24 mouse cellular contexts compared by ENCODE assay signal in the genomic region with DNA sequence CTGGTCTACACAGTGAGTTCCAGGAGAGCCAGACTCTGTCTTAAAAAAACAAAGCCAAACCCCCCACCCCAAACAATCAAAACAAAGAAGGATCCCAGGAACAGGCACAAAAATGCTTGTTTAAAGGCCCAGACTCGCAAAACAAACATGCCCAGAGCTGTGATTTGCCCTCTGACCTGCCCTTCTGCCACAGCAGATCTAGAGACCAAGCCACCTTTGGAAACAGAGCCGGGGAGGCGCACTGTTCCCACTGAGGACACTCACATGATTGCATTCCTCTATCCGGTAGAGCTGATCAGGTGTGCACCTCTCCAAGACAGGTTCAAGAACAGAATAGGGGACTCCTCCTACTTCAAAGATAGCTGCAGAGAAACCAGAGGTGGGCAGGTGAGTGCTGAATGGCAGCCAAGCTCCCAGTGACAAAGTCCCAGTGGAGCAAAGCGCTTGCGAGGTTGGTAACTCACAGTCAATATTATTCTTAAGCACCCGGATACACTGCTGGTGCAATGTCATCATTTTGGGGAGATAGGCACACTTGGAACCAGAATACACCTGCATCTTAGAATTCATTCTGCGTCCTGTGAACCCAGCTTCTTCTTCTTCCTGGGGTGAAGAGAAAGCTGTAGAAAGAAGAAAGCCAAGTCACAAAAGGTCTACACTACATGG. TPM values are rescaled to one million over a fixed set of nuclear protein-coding genes. Genes with fewer than 3 reads are reported as not detected.
A peak's percentile ranks its signal among the peaks of the same experiment; 100 is the strongest.
DNase-seq lines count a peak whose midpoint lies in the region; ATAC-seq lines count a peak whose summit lies in the region.
"Had no signal": no experiment of that assay in that cellular context is flagged by ENCODE, and none has a peak within 500 bp of the region (broad histone marks: within the 10 kb centered on the region; RNA-seq: fewer than 3 reads in every experiment).

No protein-coding gene starts in this region.

- H3K4me2 ChIP-seq in liver, embryonic 11.5 days = no peak overlapping the region
- H3K4me2 ChIP-seq in liver, embryonic 12.5 days = no peak overlapping the region
- H3K4me2 ChIP-seq in liver, embryonic 15.5 days = no peak overlapping the region
- H3K4me2 ChIP-seq: embryonic facial prominence, embryonic 12.5 days; embryonic facial prominence, embryonic 15.5 days; heart, embryonic 11.5 days; hindbrain, embryonic 13.5 days had no signal

- no peak overlapping the region for H3K4me3 ChIP-seq in liver, embryonic 11.5 days (ENCODE audit: low read depth, low read length)
- no peak overlapping the region for H3K4me3 ChIP-seq in liver, embryonic 12.5 days
- no peak overlapping the region for H3K4me3 ChIP-seq in liver, embryonic 15.5 days (replicated peaks)
- H3K4me3 ChIP-seq: embryonic facial prominence, embryonic 12.5 days; embryonic facial prominence, embryonic 15.5 days; heart, adult 2 months; hindbrain, embryonic 13.5 days had no signal

- peak; percentile 31 for DNase-seq in liver
- DNase-seq in liver, embryonic 11.5 days (ENCODE audit: low spot score) = no peak
- DNase-seq in yolk sac, embryonic 10.5 days (ENCODE audit: low spot score) = peak; percentile 82
- no peak for DNase-seq in left cerebral cortex, postnatal 25 days (ENCODE audit: low spot score in 2 of 2)
- DNase-seq: adrenal gland, postnatal 10 days; adrenal gland, postnatal 36 days; B cell, adult 2 months; cerebellum, adult 18-20 months; cerebellum, adult 9-10 months; cerebellum, postnatal 14 days; gastrocnemius, postnatal 25 days; heart, adult 2 months had no signal

- intact Hi-C loops in left cerebral cortex, postnatal 25 days (cut with DNase I) = no loop called here

- H3K27ac ChIP-seq in liver, embryonic 11.5 days (ENCODE audit: low read depth, low read length) = no peak overlapping the region
- H3K27ac ChIP-seq in liver, embryonic 12.5 days = no peak overlapping the region
- peak overlapping the region; percentile 21 for H3K27ac ChIP-seq in liver, embryonic 15.5 days (replicated peaks)
- H3K27ac ChIP-seq: embryonic facial prominence, embryonic 12.5 days; embryonic facial prominence, embryonic 15.5 days; heart, adult 2 months; hindbrain, embryonic 13.5 days had no signal

- no peaks in the 10 kb centered on the region for H3K4me1 ChIP-seq in liver, embryonic 11.5 days (replicated peaks; ENCODE audit: control insufficient read depth, insufficient read depth, low read length)
- peaks cover 11% of the 10 kb centered on the region; the same call in 1 of the 2 replicates for H3K4me1 ChIP-seq in liver, embryonic 12.5 days
- H3K4me1 ChIP-seq in liver, embryonic 15.5 days (replicated peaks) = peaks cover 3% of the 10 kb centered on the region; the same call in 1 of the 2 replicates
- H3K4me1 ChIP-seq: embryonic facial prominence, embryonic 12.5 days; embryonic facial prominence, embryonic 15.5 days; hindbrain, embryonic 13.5 days had no signal

- WGBS in liver, embryonic 11.5 days = 88% methylated on average over 8 of the region's 8 CpGs
- 88% methylated on average over 8 of the region's 8 CpGs for WGBS in liver, embryonic 12.5 days (ENCODE audit: insufficient replicate concordance)
- WGBS in liver, embryonic 15.5 days (ENCODE audit: insufficient replicate concordance) = 86% methylated on average over 8 of the region's 8 CpGs

- H3K27me3 ChIP-seq in liver, embryonic 11.5 days (replicated peaks; ENCODE audit: control insufficient read depth, insufficient read depth, low read length) = no peaks in the 10 kb centered on the region
- no peaks in the 10 kb centered on the region for H3K27me3 ChIP-seq in liver, embryonic 12.5 days (replicated peaks)
- H3K27me3 ChIP-seq in liver, embryonic 15.5 days = no peaks in the 10 kb centered on the region
- H3K27me3 ChIP-seq: CH12.LX; embryonic facial prominence, embryonic 12.5 days; embryonic facial prominence, embryonic 15.5 days; hindbrain, embryonic 13.5 days; Patski had no signal

- peaks cover 70% of the 10 kb centered on the region for H3K36me3 ChIP-seq in liver, embryonic 11.5 days (ENCODE audit: control insufficient read depth, insufficient read depth, low read length)
- peaks cover 98% of the 10 kb centered on the region for H3K36me3 ChIP-seq in liver, embryonic 12.5 days
- H3K36me3 ChIP-seq in liver, embryonic 15.5 days (replicated peaks) = peaks cover 97% of the 10 kb centered on the region

- no peaks in the 10 kb centered on the region for H3K9me3 ChIP-seq in liver, embryonic 11.5 days (ENCODE audit: control insufficient read depth, low read length)
- no peaks in the 10 kb centered on the region for H3K9me3 ChIP-seq in liver, embryonic 12.5 days (replicated peaks)
- no peaks in the 10 kb centered on the region for H3K9me3 ChIP-seq in liver, embryonic 15.5 days (replicated peaks)
- H3K9me3 ChIP-seq: embryonic facial prominence, embryonic 12.5 days; embryonic facial prominence, embryonic 15.5 days; G1E; hindbrain, embryonic 13.5 days had no signal

- ATAC-seq in liver, embryonic 11.5 days (replicated peaks; ENCODE audit: low FRiP score) = no peak
- ATAC-seq in liver, embryonic 12.5 days = 0 out of 2 replicates have a peak, but pooled peaks have one; percentile 24
- peak; percentile 32; the same call in 1 of the 2 replicates for ATAC-seq in liver, embryonic 15.5 days (ENCODE audit: insufficient read depth)
- ATAC-seq in megakaryocyte progenitor cell, adult 5-6 weeks (replicated peaks; ENCODE audit: poor library complexity) = no peak
- ATAC-seq: forebrain, embryonic 14.5 days; hindbrain, embryonic 16.5 days; Patski had no signal

- no peak overlapping the region for H3K9ac ChIP-seq in liver, embryonic 11.5 days (ENCODE audit: low read depth, low read length)
- H3K9ac ChIP-seq in liver, embryonic 12.5 days = no peak overlapping the region
- no peak overlapping the region for H3K9ac ChIP-seq in liver, embryonic 15.5 days
- H3K9ac ChIP-seq: embryonic facial prominence, embryonic 12.5 days; embryonic facial prominence, embryonic 15.5 days; hindbrain, embryonic 13.5 days had no signal

RNA-seq across cellular contexts. Expression of gene Eloa, which starts 12.6 kb away (rescaled TPM):
- 48.6 and 51.6 TPM in 2 replicates for polyA plus RNA-seq in liver, embryonic 11.5 days (2014; fragmentation: Nextera tagmentation; extraction: Ambion mirVana)
- polyA plus RNA-seq in liver, embryonic 12.5 days (2016; fragmentation: Nextera tagmentation; extraction: Ambion mirVana) = 38.2 and 39.4 TPM in 2 replicates
- 27.0 and 29.6 TPM in 2 replicates for polyA plus RNA-seq in liver, embryonic 15.5 days (2015; fragmentation: Nextera tagmentation; extraction: Ambion mirVana)
- 10 to 100 TPM; 27.3 to 28.8 TPM for total RNA-seq in left cerebral cortex, postnatal 25 days (2021)
- 55.2 and 58.2 TPM in 2 replicates for total RNA-seq in megakaryocyte progenitor cell, adult 5-6 weeks (2015)
- total RNA-seq in megakaryocyte progenitor cell, adult 5-6 weeks (2017) = 50.3 and 56.8 TPM in 2 replicates

RNA-seq across cellular contexts. Expression of gene Pithd1, which starts 21.9 kb away (rescaled TPM):
- polyA plus RNA-seq in liver, embryonic 11.5 days (2014; fragmentation: Nextera tagmentation; extraction: Ambion mirVana) = 96.9 and 106 TPM in 2 replicates
- 115 and 121 TPM in 2 replicates for polyA plus RNA-seq in liver, embryonic 12.5 days (2016; fragmentation: Nextera tagmentation; extraction: Ambion mirVana)
- polyA plus RNA-seq in liver, embryonic 15.5 days (2015; fragmentation: Nextera tagmentation; extraction: Ambion mirVana) = 73.9 and 81.7 TPM in 2 replicates
- 10 to 100 TPM; 82.1 to 84.3 TPM for total RNA-seq in left cerebral cortex, postnatal 25 days (2021)
- total RNA-seq in megakaryocyte progenitor cell, adult 5-6 weeks (2015) = 19.8 and 22.7 TPM in 2 replicates
- total RNA-seq in megakaryocyte progenitor cell, adult 5-6 weeks (2017) = 18.3 and 31.5 TPM in 2 replicates

RNA-seq across cellular contexts. Expression of gene Lypla2, which starts 36.5 kb away (rescaled TPM):
- polyA plus RNA-seq in liver, embryonic 11.5 days (2014; fragmentation: Nextera tagmentation; extraction: Ambion mirVana) = 104 and 106 TPM in 2 replicates
- polyA plus RNA-seq in liver, embryonic 12.5 days (2016; fragmentation: Nextera tagmentation; extraction: Ambion mirVana) = 59.5 and 61.7 TPM in 2 replicates
- polyA plus RNA-seq in liver, embryonic 15.5 days (2015; fragmentation: Nextera tagmentation; extraction: Ambion mirVana) = 40.4 and 49.5 TPM in 2 replicates
- 10 to 100 TPM; 87.0 to 88.6 TPM for total RNA-seq in left cerebral cortex, postnatal 25 days (2021)
- 37.2 and 42.6 TPM in 2 replicates for total RNA-seq in megakaryocyte progenitor cell, adult 5-6 weeks (2015)
- total RNA-seq in megakaryocyte progenitor cell, adult 5-6 weeks (2017) = 15.7 and 21.9 TPM in 2 replicates

RNA-seq across cellular contexts. Expression of gene Rpl11, which starts 44.3 kb away (rescaled TPM):
- polyA plus RNA-seq in liver, embryonic 11.5 days (2014; fragmentation: Nextera tagmentation; extraction: Ambion mirVana) = 567 and 611 TPM in 2 replicates
- polyA plus RNA-seq in liver, embryonic 12.5 days (2016; fragmentation: Nextera tagmentation; extraction: Ambion mirVana) = 350 and 362 TPM in 2 replicates
- 212 and 240 TPM in 2 replicates for polyA plus RNA-seq in liver, embryonic 15.5 days (2015; fragmentation: Nextera tagmentation; extraction: Ambion mirVana)
- 100 to 1,000 TPM; 233 to 241 TPM for total RNA-seq in left cerebral cortex, postnatal 25 days (2021)
- 1,572 and 1,580 TPM in 2 replicates for total RNA-seq in megakaryocyte progenitor cell, adult 5-6 weeks (2015)
- total RNA-seq in megakaryocyte progenitor cell, adult 5-6 weeks (2017) = 841 and 996 TPM in 2 replicates

RNA-seq across cellular contexts. Expression of gene Gale, which starts 45.4 kb away (rescaled TPM):
- 47.7 and 49.8 TPM in 2 replicates for polyA plus RNA-seq in liver, embryonic 11.5 days (2014; fragmentation: Nextera tagmentation; extraction: Ambion mirVana)
- polyA plus RNA-seq in liver, embryonic 12.5 days (2016; fragmentation: Nextera tagmentation; extraction: Ambion mirVana) = 36.0 and 41.2 TPM in 2 replicates
- polyA plus RNA-seq in liver, embryonic 15.5 days (2015; fragmentation: Nextera tagmentation; extraction: Ambion mirVana) = 38.6 and 46.9 TPM in 2 replicates
- 10 to 100 TPM; 22.4 to 22.5 TPM for total RNA-seq in left cerebral cortex, postnatal 25 days (2021)
- 4.4 and 5.2 TPM in 2 replicates for total RNA-seq in megakaryocyte progenitor cell, adult 5-6 weeks (2015)
- total RNA-seq in megakaryocyte progenitor cell, adult 5-6 weeks (2017) = 2.2 and 4.7 TPM in 2 replicates

Comparison
In these comparisons a context has a peak if more than half of its experiments do, and no peak if none do; other contexts are left out.
1. DNase-seq: peak in liver (single experiment) and yolk sac, embryonic 10.5 days (single experiment); none in liver, embryonic 11.5 days (single experiment) and left cerebral cortex, postnatal 25 days (0 of 2).
2. ATAC-seq: peak in liver, embryonic 12.5 days (single experiment) and liver, embryonic 15.5 days (single experiment); none in liver, embryonic 11.5 days (single experiment) and megakaryocyte progenitor cell, adult 5-6 weeks (single experiment).